Mouse (Mus musculus): ENCODE results near the gene Wipf2. TPM values are rescaled to one million over a fixed set of nuclear protein-coding genes. Genes with fewer than 3 reads are reported as not detected.
"Not testable (repeated sequence)": the region's sequence is repeated elsewhere in the genome, so short reads cannot be mapped to it uniquely, and the experiment has no call there.

Wipf2 gene
- 10 to 100 TPM; 19.8 to 21.1 TPM for total RNA-seq (2021)
- long read RNA-seq, experiment 1, partial matches to known transcripts: 0 of 5 reads
- long read RNA-seq, experiment 1, other reads (novel, unspliced or antisense): 5 of 5 reads
- long read RNA-seq, experiment 2, partial matches to known transcripts: 1 of 2 reads
- long read RNA-seq, experiment 2, other reads (novel, unspliced or antisense): 1 of 2 reads

- DNase-seq: peak; percentile 97 to 98
Observed at GRCm38 (mm10) chr11:98863028-98863750, at the start of gene Wipf2. Gene Wipf2, plus strand, starts transcription at chr11:98863638.

GRCm38 (mm10) chr11:98816706-98817239 is 46.7 kb upstream of the Wipf2 start:
- no peak for DNase-seq

- DNase-seq: no peak
Observed at GRCm38 (mm10) chr11:98820968-98821367, 42.5 kb upstream of the Wipf2 start.

DNA sequence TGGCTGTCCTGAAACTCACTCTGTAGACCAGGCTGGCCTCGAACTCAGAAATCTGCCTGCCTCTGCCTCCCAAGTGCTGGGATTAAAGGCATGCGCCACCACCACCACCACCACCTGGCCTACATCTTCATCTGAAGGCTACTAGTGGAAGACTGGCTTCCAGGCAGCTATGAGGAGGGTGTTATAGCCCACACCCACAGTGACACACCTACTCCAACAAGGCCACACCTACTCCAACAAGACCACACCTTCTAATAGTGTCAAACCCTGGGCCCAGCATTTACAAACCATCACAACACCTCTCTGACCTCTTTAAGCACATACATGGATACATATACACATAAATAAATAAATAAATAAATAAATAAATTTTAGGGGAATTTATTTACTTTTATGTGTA is 37.4 kb upstream of the Wipf2 start:
- DNase-seq: not testable (repeated sequence)

- no peak for DNase-seq
Observed at GRCm38 (mm10) chr11:98827877-98828276, 35.6 kb upstream of the Wipf2 start.

DNA sequence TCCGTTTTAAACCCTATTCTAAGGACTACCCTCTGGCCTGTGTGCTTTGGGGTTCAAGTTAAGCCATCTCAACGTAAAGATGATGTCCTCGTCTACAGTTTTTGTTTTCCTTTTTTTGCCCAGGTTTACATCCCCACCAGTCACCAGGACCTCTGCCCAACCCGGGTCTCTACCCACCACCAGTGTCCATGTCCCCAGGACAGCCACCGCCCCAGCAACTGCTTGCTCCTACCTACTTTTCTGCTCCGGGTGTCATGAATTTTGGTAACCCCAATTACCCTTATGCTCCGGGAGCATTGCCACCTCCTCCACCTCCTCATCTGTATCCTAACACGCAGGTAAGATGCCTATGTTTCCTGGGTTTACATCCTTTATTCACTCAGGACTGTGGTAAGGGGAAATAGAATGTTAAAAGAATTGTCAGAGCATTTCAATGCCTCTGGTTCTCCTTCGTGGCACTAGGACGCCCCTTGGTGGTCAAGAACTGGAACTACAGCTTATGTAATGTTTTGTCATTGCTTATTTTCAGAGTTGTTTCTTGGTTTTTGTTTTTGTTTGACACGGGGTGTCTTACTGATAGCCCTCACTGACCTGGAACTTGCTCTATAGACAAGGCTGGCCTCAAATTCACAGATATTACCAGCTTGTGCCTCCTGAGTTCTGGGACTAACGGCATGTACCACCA is 34.2 kb upstream of the Wipf2 start:
- peak; percentile 33 to 41 for DNase-seq

DNA sequence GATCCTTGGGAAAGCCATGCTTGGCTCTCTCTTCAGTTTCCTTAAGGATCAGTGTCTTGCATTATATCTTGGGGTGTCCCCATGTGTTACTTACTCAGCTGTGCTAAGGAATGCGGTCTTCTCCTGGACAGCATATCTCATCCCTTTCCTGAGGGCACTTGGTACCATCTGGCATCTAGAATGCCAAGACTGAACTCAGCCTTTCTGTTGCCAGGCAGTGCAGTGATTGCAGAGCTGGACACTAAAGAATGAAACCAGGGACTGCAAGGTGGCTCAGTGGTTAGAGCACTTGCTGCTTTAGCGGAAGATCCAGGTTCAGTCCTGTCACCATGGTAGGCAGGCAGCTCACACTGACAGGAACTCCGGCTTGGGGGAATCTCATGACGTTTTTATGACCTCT is 33.6 kb upstream of the Wipf2 start:
- DNase-seq: no peak

DNA sequence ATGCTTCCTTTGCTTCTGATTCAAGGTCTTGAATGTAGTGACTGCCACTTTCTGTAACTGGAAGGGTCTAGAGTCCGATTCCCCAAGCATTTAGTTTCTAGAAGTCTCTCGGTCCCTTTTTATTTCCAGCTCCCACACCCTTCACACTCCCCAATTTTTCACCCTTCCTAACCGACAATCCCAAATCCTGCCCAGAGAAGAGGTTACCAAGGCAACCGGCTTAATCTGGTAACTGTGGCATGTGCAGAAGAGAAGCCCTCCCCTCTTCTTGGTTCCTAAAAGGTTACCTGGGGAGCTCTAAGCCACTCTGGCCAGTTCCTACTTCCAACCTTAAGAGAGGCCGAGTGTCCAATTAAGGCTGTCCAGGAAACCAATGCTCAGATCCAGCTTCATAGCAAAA is 28.1 kb upstream of the Wipf2 start:
- DNase-seq: no peak

DNA sequence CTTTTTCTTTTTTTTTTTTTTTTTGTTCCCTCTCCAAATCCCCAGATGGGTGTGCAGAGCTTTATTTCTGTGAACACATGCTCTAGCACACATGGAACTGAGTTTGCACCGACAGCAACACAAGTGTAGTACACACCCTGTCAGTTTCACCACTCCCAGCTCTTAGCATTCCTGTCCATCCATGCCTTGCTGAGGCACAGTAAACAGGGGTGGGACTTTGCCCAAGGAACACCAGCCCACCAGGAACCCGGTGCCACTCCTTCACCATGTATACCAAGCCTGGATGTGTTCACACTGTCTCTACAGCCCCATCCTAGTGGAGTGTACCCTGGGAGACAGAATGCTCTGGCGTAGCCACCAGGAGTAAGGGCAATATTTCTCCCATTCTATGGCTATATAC is 27.7 kb upstream of the Wipf2 start:
- no peak for DNase-seq

DNA sequence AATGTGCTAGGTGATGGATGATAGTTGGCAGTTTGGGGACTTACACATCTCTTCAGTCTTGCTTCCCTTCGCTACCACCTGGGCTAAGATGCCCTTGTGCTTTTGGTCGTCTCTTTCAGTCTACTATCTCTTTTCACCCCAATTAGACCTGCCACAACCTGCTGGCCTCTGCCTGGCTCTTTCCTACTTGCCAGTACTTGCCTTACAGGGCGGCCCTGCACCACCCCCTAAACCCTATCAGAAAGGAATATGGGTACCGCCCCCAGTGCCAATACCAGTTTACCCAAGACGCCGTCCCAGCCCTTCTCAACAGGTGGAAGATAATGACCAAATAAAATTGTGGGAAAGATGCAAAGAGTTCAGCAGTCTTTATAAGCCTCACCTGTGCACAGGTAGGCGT is 27.3 kb upstream of the Wipf2 start:
- DNase-seq: no peak

DNA sequence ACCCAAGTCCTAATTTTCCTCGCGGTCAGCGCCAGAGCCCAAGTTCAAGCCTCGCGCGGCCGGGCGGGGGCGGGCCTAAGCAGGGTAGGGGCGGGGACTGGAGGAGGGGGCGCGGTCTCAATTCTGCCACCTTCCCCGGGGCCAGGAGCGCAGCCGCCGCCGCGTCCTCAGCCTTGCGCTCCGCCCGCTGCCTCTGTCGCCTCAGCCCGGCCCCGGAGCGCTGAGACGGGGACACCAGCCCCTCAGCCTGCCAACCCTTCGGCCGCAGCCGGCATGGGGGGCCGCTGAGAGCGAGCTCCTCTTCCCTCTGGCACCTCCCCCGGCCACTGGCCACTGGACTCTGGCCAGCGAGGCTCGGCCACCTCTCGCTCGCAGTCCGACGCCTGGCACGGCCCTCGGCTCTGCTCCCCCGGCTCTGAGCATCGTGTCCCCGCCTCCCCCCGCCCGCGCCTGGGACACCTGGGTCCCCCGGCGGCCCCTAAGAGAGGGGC is 26.7 kb upstream of the Wipf2 start, which contains the start of gene Rapgefl1:
Gene Rapgefl1, plus strand, starts transcription at position 135 of the 491 bp plus-strand sequence.
- DNase-seq: peak; percentile 88 to 92

DNA sequence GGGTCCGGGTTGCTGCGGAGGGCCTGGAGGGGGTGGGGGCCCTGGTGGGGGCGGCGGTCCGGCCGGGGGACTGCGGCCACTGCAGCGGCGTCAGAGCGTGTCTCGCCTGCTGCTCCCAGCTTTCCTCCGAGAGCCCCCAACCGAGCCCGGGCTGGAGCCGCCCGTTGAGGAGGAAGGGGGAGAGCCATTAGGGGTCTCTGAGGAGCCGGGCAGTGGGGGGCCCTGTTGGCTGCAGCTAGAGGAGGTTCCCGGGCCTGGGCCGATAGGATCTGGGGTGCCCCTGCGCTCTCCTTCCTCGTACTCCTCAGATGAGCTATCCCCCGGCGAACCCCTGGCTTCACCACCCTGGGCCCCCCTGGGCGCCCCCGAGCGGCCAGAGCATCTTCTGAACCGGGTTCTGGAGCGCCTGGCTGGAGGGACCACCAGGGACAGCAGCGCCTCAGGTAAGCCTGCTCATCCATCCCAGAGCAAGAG is 26.2 kb upstream of the Wipf2 start:
- DNase-seq: peak in 1 of 2 experiments; percentile 7

GRCm38 (mm10) chr11:98837917-98838316 is 25.5 kb upstream of the Wipf2 start:
- no peak for DNase-seq

DNA sequence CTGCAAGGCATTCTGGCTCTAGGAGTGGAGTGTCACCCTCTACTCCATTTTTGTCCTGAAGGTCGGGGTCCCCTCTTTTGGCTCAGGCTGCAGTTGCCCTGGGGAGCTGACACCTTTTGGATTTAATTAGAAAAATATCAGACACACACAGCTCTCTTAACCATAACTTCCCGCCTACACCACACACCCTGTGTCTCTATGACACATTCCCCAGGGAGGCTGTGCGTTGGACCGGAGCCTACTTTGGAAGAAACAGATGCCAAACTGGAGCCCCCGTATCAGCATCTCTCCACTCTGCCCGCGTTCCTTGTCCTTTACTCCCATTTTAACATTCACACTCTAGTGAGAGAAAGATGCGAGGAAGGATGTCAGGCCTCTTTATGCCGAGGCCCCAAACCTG is 24.9 kb upstream of the Wipf2 start:
- DNase-seq: no peak

DNA sequence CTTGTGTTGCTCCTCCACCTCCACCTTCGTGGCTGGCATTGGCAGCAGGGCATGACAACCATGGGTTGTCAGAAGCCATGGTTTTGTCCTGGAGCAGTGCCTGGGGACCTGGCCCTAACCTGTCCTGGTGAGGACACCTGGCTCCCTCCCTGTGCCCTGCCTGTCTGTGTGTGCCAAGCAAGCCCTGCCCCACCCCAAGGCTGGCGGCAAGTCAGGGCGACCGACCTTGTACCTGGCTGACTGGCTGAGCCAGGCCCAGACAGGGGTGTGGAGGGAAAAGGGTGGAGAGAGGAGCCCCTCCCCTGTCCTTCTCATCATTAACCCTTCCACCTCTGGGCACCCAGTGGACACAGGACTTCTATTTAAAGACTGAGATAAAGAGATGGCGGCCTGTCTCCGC is 24.0 kb upstream of the Wipf2 start:
- no peak for DNase-seq

DNA sequence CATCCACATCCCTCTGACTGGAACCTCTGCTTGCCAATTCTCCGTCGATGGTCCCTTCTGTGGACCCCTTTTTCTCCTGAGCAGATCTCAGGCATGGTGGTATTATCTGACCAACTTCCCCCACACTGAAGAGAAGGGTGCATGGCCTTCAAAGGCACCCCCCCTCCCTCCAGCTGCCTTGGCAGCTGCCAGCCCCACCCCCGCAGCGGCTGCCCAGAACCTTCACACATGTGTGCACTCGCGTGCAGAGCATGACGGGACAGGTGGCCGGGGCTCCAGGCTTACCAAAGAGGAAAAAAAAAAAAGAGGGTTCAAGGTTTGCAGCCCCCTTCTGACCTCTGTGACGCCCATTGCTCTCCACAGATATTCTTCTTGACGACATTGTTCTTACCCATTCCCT is 23.5 kb upstream of the Wipf2 start:
- DNase-seq: peak in 1 of 2 experiments; percentile 14

DNA sequence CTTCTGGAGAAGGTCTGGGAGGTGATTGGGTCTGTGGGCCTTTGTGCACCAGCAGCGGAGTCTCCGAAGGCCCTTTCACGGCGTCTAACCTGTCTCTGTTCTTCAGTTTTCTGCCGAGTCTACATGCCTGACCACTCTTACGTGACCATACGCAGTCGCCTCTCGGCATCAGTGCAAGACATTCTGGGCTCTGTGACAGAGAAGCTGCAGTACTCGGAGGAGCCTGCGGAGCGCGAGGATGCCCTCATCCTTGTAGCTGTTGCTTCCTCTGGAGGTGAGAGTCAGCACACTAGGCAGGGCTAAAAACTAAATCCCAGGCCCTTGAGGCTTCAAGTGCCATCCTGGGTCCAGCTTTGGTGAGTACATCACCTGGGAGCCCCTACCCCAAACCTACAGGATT is 17.4 kb upstream of the Wipf2 start:
- no peak for DNase-seq

DNA sequence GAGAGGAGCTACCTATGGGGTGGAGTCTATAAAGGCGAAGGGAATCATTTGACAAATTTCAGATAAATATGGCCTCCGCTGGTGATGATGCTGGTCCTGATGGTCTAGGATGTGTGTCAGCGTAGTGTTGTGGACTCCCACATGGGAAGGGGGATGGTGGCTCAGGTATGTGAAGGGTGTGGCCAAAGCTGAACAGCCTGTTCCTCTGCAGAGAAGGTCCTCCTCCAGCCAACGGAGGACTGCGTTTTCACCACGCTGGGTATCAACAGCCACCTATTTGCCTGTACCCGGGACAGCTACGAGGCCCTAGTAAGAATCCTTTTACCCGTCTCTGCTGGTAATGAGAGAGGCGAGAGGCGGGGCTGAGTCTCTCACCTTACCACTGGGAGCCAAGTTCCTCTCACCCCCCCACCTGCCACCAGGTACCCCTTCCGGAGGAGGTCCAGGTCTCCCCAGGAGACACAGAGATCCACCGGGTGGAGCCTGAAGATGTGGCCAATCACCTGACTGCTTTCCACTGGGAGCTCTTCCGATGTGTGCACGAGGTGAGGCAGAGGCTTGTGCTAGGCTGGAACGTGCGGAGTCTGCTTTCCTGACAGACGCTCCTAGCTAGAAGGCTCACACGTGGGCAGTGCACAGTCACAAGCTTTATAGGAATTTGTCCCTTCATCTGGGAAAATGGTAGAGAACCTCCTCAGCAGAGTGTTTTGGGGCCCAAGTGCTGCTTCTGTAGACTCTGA is 16.4 kb upstream of the Wipf2 start:
- DNase-seq: no peak

GRCm38 (mm10) chr11:98849196-98849894 is 14.1 kb upstream of the Wipf2 start:
- DNase-seq: peak in 1 of 2 experiments; percentile 40

DNA sequence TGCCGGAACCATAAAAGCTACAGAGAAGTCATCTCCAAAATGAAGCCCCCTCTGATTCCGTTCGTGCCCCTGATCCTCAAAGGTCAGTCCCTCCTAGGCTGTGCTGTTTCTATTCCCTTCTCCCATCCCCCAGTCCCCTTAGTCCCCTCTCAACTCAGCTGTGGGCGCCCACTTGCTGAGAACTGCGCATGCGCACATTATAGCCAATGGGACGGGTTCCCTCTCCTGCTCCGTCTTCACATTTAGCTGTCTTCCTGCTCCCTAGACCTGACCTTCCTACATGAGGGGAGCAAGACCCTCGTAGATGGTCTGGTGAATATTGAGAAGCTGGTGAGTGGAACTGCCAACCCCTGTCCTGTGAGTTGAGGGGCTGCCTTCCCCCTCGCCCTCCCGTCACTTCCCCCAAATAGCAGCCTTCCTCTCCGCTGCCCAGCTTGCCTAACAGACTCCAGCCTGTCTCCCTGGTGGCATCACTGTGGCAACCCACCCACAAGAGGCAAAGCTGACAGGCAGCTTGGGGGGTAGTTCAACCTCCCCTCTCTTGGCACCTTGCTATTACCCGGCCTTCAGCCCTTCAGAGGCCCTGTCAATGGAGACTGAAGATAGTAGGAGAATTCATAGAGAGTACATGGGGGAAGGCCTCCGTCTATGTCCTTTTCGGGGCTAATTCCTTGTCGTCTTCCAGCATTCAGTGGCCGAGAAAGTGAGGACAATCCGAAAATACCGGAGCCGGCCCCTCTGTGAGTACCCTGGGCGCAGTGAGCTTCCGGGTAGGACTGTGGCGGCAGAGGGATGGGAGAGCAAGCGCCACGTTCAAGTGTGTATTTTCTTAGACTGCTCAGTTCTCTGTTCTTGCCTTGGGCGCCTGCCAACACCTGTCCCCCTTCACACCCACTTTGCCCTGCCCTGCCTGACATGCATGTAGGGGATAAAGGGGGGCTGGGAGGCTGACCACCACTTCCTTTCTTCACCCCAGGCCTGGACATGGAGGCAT is 13.0 kb upstream of the Wipf2 start:
- DNase-seq: no peak
